Mouse (Mus musculus): ENCODE results near the gene Dock7.
A peak's percentile ranks its signal among the peaks of the same experiment; 100 is the strongest.
"Not testable (repeated sequence)": the region's sequence is repeated elsewhere in the genome, so short reads cannot be mapped to it uniquely, and the experiment has no call there.

The Dock7 gene

GRCm38 (mm10) chr4:98984701-98985100 lies 136.0 kb downstream of the Dock7 start:
- DNase-seq: no peak

DNA sequence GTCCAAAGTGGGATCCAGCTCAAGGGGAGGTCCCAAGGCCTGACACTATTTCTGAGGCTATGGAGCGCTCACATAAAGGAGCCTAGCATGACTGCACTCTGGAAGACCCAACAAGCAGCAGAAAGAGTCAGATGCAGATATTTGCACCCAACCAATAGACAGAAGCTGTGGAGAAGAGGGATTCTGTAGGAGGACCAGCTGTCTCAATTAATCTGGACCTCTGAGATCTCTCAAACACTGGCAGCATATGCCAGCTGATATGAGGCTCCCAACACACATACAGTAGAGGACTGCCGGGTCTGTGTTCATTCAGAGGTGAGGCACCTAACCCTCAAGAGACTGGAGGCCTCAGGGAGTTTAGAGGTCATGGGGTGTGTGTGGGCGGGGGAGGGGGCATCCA lies 140.7 kb downstream of the Dock7 start:
- DNase-seq: not testable (repeated sequence)

DNA sequence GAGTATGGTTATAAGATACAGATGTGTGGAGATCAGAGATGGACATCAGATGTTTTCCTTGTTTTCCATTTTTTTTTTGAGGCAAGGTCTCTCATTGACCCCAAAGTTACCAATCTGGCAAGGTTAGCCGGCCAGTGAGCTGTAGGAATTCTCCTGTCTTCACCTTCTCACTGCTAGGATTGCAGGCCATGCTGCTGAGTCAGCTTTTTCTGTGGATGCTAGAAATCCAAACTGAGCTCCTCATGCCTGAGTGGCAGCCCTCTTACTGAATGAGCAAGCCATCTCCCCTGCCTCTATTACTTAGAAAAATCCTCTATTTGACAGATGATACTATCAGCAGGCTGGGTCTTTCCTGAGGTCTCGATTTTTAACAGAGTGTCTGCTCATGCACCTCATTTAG lies 142.0 kb downstream of the Dock7 start:
- DNase-seq: no peak

GRCm38 (mm10) chr4:98978288-98978687 lies 142.4 kb downstream of the Dock7 start:
- not testable (repeated sequence) for DNase-seq

- DNase-seq: no peak
Measured at GRCm38 (mm10) chr4:98975741-98976140, 145.0 kb downstream of the Dock7 start.

DNA sequence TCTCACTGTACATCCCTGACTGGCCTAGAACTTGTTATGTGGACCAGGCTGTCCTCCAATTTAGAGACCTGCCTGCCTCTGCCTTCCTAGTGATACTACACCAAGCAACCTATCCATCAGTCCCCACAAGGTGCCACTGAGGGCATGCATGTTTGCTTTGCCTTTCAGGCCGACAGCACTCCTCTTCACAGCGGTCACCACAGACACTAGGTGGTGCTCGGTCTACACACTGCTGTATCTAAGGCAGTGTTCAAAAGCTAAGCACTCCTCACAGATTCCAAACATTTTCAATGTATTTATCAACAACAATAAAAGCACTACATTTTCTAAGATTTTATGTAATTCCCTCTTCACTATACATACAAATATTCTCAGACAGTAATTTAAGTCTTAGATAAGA lies 150.8 kb downstream of the Dock7 start:
- DNase-seq: no peak

GRCm38 (mm10) chr4:98960243-98960642 lies 160.5 kb downstream of the Dock7 start:
- no peak for DNase-seq

DNA sequence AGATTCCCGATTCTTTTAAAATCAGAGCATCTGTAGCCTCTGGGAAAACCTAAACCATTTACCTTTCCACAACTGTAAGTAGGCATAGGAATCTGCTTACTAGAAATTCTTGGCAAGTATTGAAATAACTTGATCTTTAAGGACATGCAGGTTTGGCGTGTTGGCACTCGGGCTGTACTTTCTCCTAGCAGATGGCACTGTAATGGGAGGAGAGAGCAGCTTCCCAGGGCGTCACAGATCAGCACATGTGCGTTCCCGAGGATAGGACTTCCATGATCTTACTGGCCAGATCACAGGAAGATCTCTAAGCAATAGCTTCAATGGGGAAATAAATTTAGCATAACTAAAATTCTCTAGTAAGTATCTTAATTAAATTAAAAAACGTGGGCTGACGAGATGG lies 164.7 kb downstream of the Dock7 start:
- no peak for DNase-seq

- DNase-seq: no peak
Measured at GRCm38 (mm10) chr4:98950563-98950962, 170.2 kb downstream of the Dock7 start.

- DNase-seq: not testable (repeated sequence)
Measured at GRCm38 (mm10) chr4:98938210-98938609, 182.5 kb downstream of the Dock7 start.

GRCm38 (mm10) chr4:98936036-98936435 lies 184.7 kb downstream of the Dock7 start:
- no peak for DNase-seq

DNA sequence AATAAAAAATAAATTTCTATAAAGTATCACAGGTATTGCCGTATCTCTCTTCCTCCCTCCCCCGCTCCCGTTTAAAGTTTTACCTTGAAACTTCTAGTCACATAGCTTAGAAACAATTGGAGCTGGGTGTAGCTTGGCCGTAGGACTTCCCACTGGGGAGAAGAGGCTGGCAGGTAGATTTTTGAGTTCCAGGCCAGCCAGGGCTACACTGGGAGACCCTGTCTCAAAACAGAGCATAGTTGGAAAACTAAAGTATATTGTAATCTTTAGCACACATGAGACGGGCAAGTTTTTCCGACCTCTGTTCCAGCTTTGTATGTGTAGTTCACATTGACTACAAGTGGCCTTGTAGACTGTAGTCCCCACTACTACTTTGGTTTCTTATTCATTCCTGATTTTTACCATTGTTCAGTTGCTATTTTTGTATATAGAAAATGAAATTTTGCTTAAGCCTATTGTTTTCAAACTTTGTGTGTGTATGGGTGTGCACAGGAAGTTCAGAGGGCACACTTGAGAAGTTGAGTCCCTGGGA lies 195.4 kb downstream of the Dock7 start:
- DNase-seq: no peak

- DNase-seq: no peak
Measured at GRCm38 (mm10) chr4:98924906-98925178, 195.9 kb downstream of the Dock7 start.

DNA sequence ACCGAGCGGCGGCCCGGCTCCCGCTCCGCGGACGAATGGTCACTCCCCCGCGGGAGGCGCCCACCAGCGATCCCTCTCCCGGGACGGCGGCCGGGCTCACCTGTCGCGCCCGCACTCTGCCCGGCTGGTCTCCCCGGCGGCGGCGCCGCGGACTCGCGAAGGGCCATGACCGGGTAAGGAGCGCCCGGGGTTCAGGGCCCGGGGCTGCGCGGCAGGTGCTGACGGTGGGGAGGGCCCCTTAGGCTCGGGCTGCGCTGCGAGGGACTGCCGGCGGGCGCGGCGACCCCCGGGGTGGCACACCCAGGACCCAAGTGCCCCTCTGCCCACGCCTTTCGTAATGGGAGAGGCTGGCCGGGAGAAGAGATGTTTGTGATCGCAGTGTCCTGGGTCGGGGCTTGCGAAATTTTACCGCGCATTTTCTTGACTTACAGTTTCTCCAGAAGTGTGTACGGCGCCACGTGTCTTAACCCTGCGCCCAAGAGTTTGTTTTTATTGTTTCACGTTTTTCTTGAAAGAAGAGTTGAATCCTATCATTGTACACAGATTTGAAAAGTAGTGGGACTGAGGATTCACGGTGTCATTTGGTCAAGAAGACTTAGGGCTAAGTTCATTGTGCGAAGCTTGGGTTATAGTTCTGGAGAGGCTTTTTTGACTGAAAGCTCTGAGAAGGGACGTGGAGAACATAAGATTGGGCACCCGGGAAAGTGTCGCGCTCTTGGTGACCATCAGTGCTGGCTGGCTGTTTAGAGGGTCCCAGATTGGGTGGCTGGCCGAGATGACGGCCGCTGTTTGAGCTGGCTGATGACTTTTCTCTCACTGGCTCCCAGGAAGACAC lies 196.4 kb downstream of the Dock7 start:
- peak; percentile 20 for DNase-seq

DNA sequence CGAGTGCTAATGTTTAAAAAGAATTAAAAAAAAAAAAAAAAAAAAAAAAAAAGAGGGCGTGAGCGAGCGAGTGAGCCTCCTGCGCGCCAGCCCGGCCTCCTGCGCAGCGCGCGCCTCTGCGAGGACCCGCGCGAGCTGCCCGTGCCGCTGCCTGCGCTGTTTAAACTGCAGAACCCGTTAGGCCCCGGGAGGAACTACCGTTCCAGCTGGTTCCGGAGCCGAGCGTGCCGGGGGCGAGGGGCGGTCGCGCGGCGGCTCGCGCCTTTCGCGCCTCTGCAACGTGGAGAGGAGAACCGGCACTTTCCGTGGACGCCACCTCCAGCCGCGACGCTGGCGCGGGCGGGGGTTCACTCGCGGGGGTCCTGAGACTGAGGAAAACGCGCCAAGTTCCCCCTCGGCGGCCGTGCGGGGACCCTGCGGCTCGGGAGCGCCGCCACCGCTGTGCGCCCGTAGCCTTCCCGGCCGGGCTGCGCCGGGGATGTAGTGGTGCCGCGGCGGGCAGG lies 197.1 kb downstream of the Dock7 start, which contains the start of gene Usp1:
Usp1 (plus strand) TSS at position 243 of the 503 bp plus-strand sequence.
- peak; percentile 89 for DNase-seq

- DNase-seq: peak; percentile 96
Measured at GRCm38 (mm10) chr4:98922643-98923567, 197.8 kb downstream of the Dock7 start.

DNA sequence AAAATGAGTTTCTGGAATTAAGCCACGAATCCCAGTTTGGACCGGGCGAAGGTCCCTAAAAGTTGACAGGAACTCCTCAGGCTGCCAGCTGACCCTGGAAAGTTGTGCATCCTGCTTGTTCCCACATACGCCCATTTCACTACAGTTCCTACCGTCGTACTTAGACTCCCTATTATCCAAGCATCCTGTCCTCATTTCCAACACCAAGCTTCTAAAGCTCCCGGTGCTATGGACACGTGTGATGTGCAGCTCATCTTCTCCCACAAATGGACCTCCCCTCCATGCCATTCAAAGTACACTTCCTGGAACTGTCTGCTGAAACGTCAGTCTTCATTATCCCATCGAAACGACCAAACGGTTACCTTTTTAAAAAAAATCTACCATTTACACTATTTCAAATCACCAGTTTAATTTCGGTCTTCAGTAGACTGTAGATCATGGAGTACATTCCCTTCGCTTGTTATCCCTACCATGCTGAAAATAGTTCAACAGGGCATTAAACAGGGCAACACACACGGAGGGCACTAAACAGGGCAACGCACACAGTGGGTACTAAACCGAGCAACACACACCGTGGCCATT lies 198.6 kb downstream of the Dock7 start:
- peak; percentile 20 for DNase-seq

- no peak for DNase-seq
Measured at GRCm38 (mm10) chr4:98920896-98921295, 199.8 kb downstream of the Dock7 start.

DNA sequence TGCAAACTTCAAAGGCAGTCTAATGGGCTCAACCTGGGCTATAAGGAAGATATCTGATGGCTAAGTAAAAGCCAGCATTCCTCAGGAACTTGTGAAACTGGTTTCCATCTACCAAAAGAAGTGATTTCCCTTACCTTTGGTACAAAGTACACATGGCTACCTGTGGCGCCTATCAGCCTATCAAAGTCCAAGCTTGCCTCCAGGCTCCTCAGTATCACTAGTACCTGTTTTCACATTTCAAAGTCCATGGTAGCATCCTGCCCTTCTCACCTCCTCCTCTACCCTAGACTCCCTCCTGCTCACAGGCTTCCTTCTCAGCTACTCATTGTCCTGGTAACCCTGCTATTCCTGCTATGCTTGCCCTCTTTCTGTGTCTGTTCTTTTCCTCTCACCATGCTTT lies 202.5 kb downstream of the Dock7 start:
- no peak for DNase-seq

GRCm38 (mm10) chr4:98917724-98918123 lies 203.0 kb downstream of the Dock7 start:
- no peak for DNase-seq

DNA sequence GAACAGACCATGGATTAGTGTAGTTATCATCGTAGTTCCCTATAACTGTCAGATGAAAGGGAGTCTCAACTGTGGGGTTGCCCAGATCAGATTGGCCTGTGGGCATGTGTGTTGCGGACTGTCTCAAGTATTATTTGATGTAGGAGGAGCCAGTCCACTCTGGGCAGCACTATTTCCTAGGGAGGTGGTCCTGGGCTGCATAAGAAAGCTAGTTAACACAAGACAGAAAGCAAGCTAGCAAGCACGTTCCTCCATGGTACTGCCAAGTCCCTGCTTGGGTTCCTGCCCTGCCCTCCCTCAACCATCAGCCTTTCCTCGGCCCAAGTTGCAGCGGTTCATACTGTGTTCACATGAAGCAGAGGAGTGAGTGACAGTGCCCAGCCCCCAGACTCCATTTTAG lies 210.5 kb downstream of the Dock7 start:
- no peak for DNase-seq

DNA sequence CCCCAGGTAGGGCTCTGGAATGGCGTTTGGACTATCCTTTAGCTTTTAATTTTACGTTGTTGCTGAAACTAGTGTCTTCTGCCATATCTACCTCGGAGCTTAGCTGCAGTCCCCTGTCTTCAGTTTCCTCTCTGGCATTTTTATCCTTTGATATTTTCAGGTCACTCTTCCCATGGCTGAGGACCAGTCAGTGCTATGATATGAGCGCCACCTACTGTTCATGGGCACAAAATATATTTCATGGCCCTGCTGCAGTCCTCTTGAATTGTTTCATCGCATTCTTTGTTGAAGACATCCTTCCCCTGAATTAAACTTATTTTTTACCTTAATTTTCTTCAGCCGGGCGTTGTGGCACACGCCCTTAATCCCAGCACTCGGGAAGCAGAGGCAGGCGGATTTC lies 233.6 kb downstream of the Dock7 start:
- DNase-seq: peak; percentile 21
